In genomic region chr8:10885452-10885851, GRCm38 (mm10) we compare ENCODE assay signal across 35 mouse cellular contexts.
"Had no signal": no experiment of that assay in that cellular context is flagged by ENCODE, and none has a peak within 500 bp of the region (broad histone marks: within the 10 kb centered on the region; RNA-seq: fewer than 3 reads in every experiment).

No protein-coding gene starts in this region.

- H3K27ac ChIP-seq: heart, embryonic 13.5 days; heart, embryonic 15.5 days; hindbrain, embryonic 10.5 days; hindbrain, embryonic 12.5 days; hindbrain, embryonic 13.5 days; hindbrain, embryonic 14.5 days; hindbrain, embryonic 15.5 days; hindbrain, postnatal 0 days; intestine, embryonic 15.5 days; kidney, embryonic 15.5 days; kidney, postnatal 0 days; layer of hippocampus, adult 2 months; left cerebral cortex, adult 2 months had no signal

- DNase-seq: heart, postnatal 10 days; heart, postnatal 14 days; heart, postnatal 36 days; heart, postnatal 4 days; kidney, adult 11 months; kidney, adult 18-20 months; kidney, adult 2 months; kidney, adult 8-10 months; kidney, adult 9 months; kidney, postnatal 10 days; kidney, postnatal 14 days; kidney, postnatal 25 days; kidney, postnatal 36 days; kidney, postnatal 4 days; layer of hippocampus, adult 9-11 months; layer of hippocampus, postnatal 36 days had no signal

- H3K4me1 ChIP-seq: hindbrain, embryonic 12.5 days; hindbrain, embryonic 15.5 days; intestine, embryonic 15.5 days; kidney, embryonic 15.5 days had no signal

- H3K9ac ChIP-seq: heart, embryonic 12.5 days; heart, embryonic 13.5 days; heart, embryonic 15.5 days; hindbrain, embryonic 12.5 days; hindbrain, embryonic 13.5 days; hindbrain, embryonic 14.5 days; hindbrain, embryonic 15.5 days; intestine, embryonic 15.5 days; kidney, embryonic 15.5 days had no signal

- H3K9me3 ChIP-seq: heart, embryonic 15.5 days; hindbrain, embryonic 10.5 days; hindbrain, embryonic 12.5 days; hindbrain, embryonic 13.5 days; hindbrain, embryonic 15.5 days; intestine, embryonic 15.5 days; kidney, embryonic 15.5 days had no signal

- ATAC-seq: hindbrain, embryonic 16.5 days; hindbrain, postnatal 0 days; inflammation-experienced regulatory T-cells, adult 6 months; intestine, embryonic 15.5 days; intestine, embryonic 16.5 days; intestine, postnatal 0 days had no signal

- H3K4me3 ChIP-seq: heart, embryonic 12.5 days; heart, embryonic 13.5 days; heart, embryonic 15.5 days; hindbrain, embryonic 10.5 days; hindbrain, embryonic 12.5 days; hindbrain, embryonic 13.5 days; hindbrain, embryonic 15.5 days; intestine, embryonic 15.5 days; kidney, embryonic 15.5 days; layer of hippocampus, adult 2 months; left cerebral cortex, adult 2 months had no signal

- H3K4me2 ChIP-seq: heart, embryonic 11.5 days; heart, embryonic 12.5 days; heart, embryonic 13.5 days; heart, embryonic 15.5 days; hindbrain, embryonic 12.5 days; hindbrain, embryonic 13.5 days; hindbrain, embryonic 14.5 days; hindbrain, embryonic 15.5 days; intestine, embryonic 15.5 days; kidney, embryonic 15.5 days had no signal

- H3K36me3 ChIP-seq: heart, embryonic 12.5 days; heart, embryonic 13.5 days; heart, embryonic 15.5 days; hindbrain, embryonic 10.5 days; hindbrain, embryonic 12.5 days; hindbrain, embryonic 13.5 days; hindbrain, embryonic 15.5 days; intestine, embryonic 15.5 days; kidney, embryonic 15.5 days had no signal

- H3K27me3 ChIP-seq: hindbrain, embryonic 12.5 days; hindbrain, embryonic 13.5 days; hindbrain, embryonic 15.5 days; intestine, embryonic 15.5 days had no signal
